Mouse (Mus musculus): ENCODE measurements around the gene Fam53b.

The Fam53b gene

DNA sequence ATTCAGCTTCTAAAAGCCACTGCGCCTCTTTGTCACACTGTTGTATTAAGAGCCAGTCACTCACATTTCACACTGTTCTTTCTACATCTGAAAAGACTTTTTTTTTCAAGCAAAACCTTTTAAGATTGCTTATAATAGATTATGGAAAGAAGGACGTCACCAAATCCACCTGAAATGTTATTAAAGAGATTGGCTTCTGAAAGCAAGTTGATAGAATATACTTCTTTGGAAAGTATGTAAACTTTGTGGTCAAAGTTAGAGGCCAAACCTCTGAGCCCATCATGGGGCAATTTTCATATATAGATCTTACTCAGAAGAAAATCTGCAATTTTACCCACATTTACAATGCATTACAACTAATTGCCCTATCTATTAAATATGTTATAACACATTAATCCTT is 2.8 kb upstream of the Fam53b start:
- POLR2A ChIA-PET = interaction anchor here in 3 of 4 experiments (0.9 to 4.9 kb wide), 7 partner anchors 13 to 150 kb away, joined by 3 to 31 read pairs (median 5); partner anchors contain the start of gene Abraxas2 (in 2 of the 3)

DNA sequence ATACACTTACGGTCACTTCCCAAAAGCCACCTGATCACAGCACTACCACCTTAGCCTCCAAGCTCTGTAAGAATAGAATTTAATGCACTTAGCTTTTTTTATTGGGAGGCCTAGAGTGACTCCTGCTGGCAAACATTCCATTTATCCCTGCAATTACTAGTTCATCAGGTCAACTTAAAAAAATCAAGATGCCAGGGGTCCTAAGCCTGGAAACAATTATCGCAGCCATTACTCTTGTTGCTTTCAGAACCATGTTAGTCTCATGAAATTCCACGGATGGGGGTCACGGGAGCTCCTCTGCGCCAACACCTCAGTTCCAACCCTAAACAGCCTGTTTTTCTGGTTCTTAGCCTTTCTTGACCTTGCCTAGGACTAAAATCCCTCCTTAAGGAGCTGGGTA is 1.4 kb upstream of the Fam53b start:
- ChIA-PET POLR2A (interaction anchor here in 3 of 4 experiments (0.6 to 4.9 kb wide), 13 partner anchors 8 to 81 kb away, joined by 3 to 31 read pairs (median 3); partner anchors contain the start of gene Abraxas2 (in 2 of the 3)), CTCF (interaction anchor here in 1 of 4 experiments (1.8 to 1.9 kb wide), 2 partner anchors 80 to 82 kb away, joined by 4 read pairs; no protein-coding TSS in a partner anchor)

More for the DNA sequence above, 2.8 kb upstream of the Fam53b start:
- CTCF ChIA-PET = interaction anchor here in 2 of 4 experiments (0.5 to 1.2 kb wide), 4 partner anchors 38 to 201 kb away, joined by 3 read pairs; partner anchors contain the start of gene Abraxas2 (in 1 of the 2)

DNA sequence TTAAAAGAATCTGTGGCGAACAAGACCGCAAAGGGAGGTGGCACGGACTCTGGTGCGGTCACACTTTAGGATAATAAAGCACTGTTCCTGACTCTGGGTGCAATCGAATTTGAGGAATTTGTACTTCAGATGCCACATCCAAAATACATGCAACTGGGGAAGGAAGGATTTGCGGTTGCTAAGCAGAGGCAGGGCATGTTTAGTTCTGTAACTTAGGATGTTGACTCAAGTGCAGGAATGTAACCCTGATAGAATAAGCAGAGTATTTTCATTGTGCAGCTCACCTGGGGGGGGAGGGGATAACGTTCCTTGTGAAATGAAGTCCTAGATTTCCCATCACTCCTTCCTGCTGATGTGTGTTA is 384 bp upstream of the Fam53b start:
- CTCF ChIA-PET = interaction anchor here in 2 of 4 experiments (0.6 to 1.9 kb wide), 5 partner anchors 11 to 1977 kb away, joined by 4 read pairs; no protein-coding TSS in a partner anchor

DNA sequence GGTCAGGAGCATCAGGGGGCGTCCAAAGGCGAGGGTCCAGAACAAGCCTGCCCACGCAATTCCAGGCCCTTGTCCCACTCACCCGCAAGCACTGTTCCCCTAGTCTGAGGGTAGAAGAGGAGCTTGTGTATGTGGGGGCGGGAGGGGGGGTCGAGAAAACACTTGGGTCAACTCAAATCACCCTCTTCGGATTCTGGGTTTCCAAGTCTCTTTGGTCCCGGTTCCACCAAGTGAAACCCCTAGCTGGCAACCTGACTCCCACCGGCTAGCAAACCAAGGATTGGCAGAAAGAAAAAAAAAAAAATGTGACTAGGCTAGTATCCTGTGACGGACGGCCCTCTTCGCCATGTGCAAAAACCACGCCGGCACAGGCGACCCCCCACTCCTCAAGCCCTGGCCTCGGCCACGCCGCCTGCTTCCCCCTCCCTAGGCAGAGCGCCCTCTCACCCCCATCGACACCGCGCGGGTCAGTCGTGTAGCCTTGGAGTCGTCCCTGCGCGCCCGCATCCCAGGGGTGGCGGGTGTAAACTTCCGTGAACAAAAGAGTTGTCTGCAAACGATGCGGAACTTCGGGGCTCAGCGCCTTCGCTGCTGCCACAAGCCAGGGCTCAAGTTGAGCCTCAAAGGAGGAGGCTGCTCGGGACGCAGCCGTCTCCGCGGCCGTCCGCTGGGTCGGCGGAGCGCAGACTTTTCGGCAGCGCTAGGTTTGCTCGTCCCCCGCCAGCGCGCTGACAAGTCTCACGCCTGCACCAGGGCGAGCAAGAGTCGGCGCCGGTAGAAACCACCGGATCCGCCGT is 869 bp downstream of the Fam53b start:
- ChIA-PET CTCF (interaction anchor here (0.6 to 2.7 kb wide), 10 partner anchors 32 to 1011 kb away, joined by 3 to 18 read pairs (median 4); no protein-coding TSS in a partner anchor), POLR2A (interaction anchor here in 3 of 4 experiments (0.6 to 5.9 kb wide), 25 partner anchors 10 to 1410 kb away, joined by 3 to 54 read pairs (median 5); partner anchors contain the start of genes Abraxas2 (in 1 of the 3) and Eef1akmt2 (in 1 of the 3))

More for the DNA sequence above, 384 bp upstream of the Fam53b start:
- POLR2A ChIA-PET = interaction anchor here in 3 of 4 experiments (0.6 to 4.9 kb wide), 13 partner anchors 9 to 158 kb away, joined by 3 to 31 read pairs (median 3); no protein-coding TSS in a partner anchor

DNA sequence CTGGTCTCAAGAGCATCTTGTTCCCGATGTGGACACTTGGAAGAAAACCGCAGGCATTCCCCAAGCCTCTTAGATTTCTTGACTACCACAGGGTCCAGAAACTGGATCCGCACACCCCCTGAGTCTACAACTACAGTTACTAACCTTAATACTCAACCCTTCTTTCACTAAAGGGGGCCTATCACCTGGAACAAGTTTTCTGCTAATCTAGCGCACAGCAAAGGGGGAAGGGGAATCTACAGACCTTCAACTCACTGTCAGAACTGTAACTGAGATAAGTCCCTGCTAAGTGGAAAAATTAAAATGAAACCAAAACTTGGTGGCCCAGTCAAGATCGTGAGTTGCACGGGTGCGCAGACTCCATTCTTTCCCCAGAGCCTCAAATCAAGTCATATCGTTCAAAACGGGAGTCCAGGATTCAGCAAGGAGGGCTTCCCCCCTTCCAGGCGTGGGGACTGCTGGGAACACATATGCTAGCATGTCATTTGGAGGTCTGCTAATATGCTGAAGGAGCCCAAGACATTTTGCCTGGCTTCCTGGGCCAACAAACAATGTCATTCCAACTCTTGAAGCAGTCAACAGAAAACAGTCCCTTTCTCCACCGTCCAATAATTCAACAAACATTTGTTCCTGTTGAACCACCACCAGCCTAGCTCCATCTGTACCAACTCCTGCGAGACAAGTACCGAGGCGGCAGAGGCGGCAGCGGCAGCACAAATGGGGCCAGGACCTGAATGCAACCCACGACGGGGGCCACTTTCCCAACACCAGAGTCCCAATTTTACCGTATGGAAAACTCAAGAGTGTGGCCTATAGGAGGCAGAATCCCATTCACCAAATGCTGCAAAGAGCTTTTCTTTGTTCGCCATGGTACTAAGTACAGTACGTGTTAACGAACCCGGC is 1.7 kb downstream of the Fam53b start:
- CTCF ChIA-PET = interaction anchor here (0.6 to 3.8 kb wide), 29 partner anchors 11 to 1012 kb away, joined by 3 to 69 read pairs (median 7); partner anchors contain the start of genes Abraxas2 (in 1 of the 4), Oat (in 1 of the 4) and Zranb1 (in 1 of the 4)
- POLR2A ChIA-PET = interaction anchor here in 3 of 4 experiments (0.6 to 5.9 kb wide), 29 partner anchors 9 to 236 kb away, joined by 3 to 54 read pairs (median 7); partner anchors contain the start of genes Eef1akmt2 (in 2 of the 3) and Abraxas2 (in 1 of the 3)

DNA sequence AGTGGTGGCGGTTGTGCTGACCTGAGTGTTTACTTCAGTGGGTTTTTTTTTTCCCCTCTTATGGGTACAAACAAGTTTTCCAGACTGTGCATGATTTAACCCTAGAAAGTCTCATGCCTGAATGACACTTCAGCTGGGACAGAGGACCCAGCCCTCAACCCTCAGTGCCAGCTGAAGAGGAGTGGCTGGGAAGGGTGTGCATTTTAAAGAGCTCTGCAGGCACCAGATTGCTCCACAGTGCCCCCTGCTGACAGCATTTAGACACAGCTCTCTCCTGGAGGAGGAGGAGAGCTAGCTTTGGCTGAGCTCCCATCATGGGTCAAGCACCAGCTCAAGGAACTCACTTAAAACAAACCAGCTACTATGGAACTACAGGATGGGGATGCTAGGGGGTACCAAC is 2.8 kb downstream of the Fam53b start:
- ChIA-PET POLR2A (interaction anchor here in 3 of 4 experiments (0.6 to 5.9 kb wide), 50 partner anchors 8 to 305 kb away, joined by 3 to 54 read pairs (median 4); partner anchors contain the start of genes Abraxas2 (in 2 of the 3), Eef1akmt2 (in 2 of the 3) and Lhpp (in 1 of the 3)), CTCF (interaction anchor here (0.6 to 3.8 kb wide), 77 partner anchors 8 to 824 kb away, joined by 3 to 69 read pairs (median 4); partner anchors contain the start of genes Abraxas2 (in 2 of the 4), Eef1akmt2 (in 1 of the 4), Oat (in 1 of the 4) and Zranb1 (in 1 of the 4))

DNA sequence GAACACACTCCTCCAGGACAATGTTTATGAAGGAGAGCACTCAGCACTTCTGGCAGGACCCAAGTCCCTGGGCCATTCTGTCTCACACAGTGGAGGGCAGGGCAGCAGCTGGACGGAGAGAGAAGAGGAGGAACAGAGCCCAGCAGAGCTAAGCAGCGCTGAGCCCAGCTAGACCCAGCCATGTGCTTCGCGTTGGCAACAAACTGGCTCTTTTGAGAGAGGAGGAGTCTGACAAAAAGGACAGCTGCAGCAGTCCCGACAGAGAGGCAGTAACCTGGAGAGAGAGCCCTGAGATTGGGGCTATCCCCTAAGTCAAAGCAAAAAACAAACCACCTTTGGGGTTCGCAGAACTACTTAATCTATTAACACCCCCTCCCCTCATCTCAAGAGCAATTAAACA is 3.3 kb downstream of the Fam53b start:
- POLR2A ChIA-PET = interaction anchor here in 3 of 4 experiments (0.6 to 5.9 kb wide), 39 partner anchors 8 to 306 kb away, joined by 3 to 54 read pairs (median 4); partner anchors contain the start of genes Abraxas2 (in 2 of the 3) and Eef1akmt2 (in 1 of the 3)
- CTCF ChIA-PET = interaction anchor here (0.6 to 3.8 kb wide), 65 partner anchors 8 to 287 kb away, joined by 3 to 69 read pairs (median 4); partner anchors contain the start of genes Abraxas2 (in 2 of the 4), Eef1akmt2 (in 1 of the 4) and Oat (in 1 of the 4)

DNA sequence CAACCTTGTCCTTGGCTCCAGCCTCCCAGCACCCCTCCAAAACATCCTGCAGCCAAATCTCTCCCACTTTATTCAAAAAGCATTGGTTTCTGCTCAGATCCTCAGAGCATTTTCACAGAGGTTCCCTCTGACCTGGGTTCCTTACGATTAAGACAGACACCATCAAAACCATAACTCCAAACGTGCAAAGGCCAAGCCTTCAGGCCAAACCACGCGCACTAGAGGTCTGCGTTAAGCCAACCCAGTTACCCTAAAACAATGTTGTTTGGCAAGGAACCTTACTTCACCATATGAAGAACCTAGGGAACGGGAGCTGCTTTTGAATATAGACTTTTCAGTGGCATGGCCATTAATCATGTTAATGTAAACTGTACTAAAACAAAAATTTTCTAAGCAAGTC is 4.0 kb downstream of the Fam53b start:
- ChIA-PET CTCF (interaction anchor here (0.8 to 3.8 kb wide), 16 partner anchors 8 to 171 kb away, joined by 3 to 69 read pairs (median 8); partner anchors contain the start of gene Abraxas2 (in 1 of the 4)), POLR2A (interaction anchor here in 3 of 4 experiments (0.6 to 5.9 kb wide), 29 partner anchors 8 to 821 kb away, joined by 3 to 54 read pairs (median 5); partner anchors contain the start of genes Abraxas2 (in 1 of the 3) and Lhpp (in 1 of the 3))

DNA sequence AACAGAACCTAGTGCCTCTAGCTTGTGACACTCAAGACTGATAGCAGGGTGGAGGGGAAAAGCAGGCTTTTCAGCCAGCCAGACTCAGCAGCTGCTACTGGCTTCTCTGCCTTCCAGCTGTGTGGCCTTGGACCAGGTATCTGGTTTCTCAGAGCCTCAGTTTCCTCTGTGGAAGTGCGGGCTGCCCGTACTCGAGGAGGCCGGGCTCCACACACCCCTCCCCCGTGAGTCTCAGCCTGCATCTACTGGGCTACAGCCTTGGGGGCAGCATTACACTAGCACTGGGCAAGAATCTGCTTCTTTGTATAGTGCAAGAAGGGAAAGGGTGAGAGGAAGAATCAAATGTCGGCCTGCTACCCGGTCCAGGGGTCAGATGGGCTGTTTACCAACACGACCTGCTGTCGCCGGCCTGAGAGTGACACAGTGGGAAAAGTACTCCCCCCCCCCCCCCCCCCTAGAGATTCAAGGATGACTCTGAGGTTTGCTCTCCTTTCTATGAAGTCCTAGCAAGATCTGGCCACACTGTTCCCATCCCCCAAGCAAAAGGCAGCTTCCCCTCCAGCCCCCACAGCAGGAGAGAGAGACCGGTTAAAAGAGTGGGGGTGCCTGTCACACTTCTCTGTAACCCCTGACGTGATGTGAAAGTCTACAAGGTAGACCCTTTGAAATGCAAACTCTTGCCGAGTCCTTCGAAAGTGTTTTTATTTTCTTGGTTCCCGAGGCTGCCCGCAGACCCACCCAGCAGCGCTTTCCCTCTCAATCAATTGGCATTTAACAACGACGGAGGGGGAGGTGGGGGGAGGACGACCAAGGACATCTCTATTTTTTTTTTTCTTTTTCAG is 4.6 kb downstream of the Fam53b start:
- POLR2A ChIA-PET = interaction anchor here in 3 of 4 experiments (0.5 to 5.9 kb wide), 40 partner anchors 7 to 820 kb away, joined by 3 to 54 read pairs (median 4); partner anchors contain the start of genes Abraxas2 (in 1 of the 3), Lhpp (in 1 of the 3) and Oat (in 1 of the 3)
- CTCF ChIA-PET = interaction anchor here (0.6 to 3.8 kb wide), 18 partner anchors 10 to 468 kb away, joined by 3 to 42 read pairs (median 4); no protein-coding TSS in a partner anchor

DNA sequence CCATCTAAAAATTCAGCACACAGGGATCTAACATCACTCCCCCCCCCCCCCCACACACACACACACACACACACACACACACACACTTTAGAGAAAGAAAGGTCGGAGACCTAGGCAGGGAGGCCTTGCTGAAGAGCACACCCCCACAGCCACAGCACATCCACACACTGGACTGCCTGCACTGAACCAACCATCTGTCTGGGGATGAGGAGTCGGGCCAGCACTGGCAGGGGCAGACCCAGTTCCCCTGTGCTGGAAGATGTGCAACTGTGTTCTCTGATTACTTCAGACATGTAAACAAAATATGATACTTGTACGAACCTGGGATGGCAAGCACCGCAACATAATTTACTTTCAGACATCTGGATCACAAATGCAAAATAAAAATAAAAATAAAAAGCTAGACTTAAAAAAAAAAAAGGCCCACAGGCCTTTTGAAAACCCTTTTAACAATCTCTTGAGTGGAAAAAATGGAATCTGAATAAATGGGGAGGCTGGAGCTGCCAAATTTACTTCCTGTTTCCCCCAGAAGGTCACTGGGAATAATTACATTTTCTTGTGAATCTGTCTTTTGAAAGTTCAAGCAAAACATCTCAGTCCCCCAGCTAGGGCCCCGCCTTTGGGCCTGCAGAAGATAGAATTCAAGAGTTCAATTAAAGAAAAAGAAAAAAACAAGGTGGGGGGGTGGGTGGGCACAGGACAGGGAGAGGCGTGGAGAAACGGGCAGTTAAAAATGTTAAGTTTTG is 5.5 kb downstream of the Fam53b start:
- POLR2A ChIA-PET = interaction anchor here (0.5 to 5.9 kb wide), 31 partner anchors 7 to 1088 kb away, joined by 3 to 54 read pairs (median 4); partner anchors contain the start of genes Lhpp (in 1 of the 4) and Oat (in 1 of the 4)
- CTCF ChIA-PET = interaction anchor here in 3 of 4 experiments (0.6 to 3.8 kb wide), 11 partner anchors 15 to 469 kb away, joined by 3 to 23 read pairs (median 3); no protein-coding TSS in a partner anchor

DNA sequence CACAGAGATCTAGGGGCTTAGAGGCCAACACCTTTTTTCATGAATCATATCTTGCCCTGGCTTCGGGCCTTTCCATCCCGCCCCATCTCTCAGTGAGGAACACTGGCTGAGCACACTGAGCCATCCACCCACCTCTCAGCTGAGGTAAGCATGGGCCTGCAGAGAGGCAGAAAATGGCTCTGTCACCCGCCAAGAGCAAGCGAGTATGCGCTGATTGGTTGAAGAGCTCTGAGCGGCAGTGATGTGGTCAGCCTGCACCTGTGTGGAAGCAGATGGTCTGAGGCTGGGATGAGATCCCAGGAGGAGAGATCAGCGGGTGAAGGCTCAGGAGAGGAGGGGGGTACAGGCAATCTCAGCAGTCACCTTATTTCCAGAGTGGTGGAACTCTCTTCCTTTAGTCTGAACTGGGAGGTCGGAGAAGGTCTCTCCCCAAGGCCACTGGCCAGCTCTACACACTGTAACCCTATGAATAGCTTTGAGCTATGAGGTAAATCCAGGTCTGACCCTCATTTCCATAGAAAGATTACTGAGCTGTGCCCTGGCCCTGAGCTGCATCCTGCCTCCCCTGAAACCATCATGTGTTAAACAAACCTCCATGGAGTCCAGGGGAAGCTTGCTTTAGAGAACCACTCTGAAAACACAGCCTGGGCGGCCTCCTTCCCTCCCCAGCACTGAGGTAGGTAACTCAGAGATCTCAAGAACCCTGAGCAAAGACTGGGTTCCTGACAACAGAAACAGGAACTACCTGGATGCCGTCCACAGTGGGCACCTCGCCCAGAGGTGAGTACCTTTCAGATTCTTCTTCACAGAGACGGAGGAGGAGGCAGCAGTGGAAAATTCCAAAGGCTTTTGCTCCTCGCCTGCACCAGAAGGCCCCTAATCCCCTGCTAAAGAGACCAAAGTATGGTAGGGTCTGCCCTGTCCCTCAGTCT is 6.5 kb downstream of the Fam53b start:
- POLR2A ChIA-PET = interaction anchor here in 2 of 4 experiments (0.7 to 5.8 kb wide), 12 partner anchors 14 to 130 kb away, joined by 3 to 54 read pairs (median 4); no protein-coding TSS in a partner anchor
- CTCF ChIA-PET = interaction anchor here in 2 of 4 experiments (0.7 to 1.9 kb wide), 4 partner anchors 65 to 169 kb away, joined by 3 to 4 read pairs (median 3); no protein-coding TSS in a partner anchor

DNA sequence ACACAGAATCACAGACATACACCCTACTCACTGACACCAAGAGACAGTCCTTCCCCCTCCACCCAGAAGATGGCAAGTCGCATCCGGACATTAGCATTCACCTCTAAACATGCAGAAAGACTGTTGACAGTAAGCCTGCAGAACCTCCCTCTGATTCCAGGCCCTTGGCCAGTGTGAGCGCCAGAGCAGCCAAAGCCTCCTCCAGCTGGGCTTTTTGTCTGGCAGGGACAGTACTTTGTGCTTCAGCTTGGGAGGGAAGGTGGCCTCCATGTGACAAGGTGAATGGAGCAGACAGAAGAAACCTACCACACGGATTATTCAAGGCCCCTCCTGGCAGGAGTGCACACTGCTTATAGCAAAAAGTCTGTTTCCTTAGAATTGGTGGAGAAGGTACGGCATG is 7.4 kb downstream of the Fam53b start:
- POLR2A ChIA-PET = interaction anchor here in 2 of 4 experiments (0.9 to 2.8 kb wide), 10 partner anchors 15 to 77 kb away, joined by 3 to 15 read pairs (median 4); partner anchors contain the start of gene Abraxas2 (in 1 of the 2)
- CTCF ChIA-PET = interaction anchor here in 2 of 4 experiments (1.4 to 1.9 kb wide), 2 partner anchors 149 to 168 kb away, joined by 3 to 4 read pairs; no protein-coding TSS in a partner anchor

DNA sequence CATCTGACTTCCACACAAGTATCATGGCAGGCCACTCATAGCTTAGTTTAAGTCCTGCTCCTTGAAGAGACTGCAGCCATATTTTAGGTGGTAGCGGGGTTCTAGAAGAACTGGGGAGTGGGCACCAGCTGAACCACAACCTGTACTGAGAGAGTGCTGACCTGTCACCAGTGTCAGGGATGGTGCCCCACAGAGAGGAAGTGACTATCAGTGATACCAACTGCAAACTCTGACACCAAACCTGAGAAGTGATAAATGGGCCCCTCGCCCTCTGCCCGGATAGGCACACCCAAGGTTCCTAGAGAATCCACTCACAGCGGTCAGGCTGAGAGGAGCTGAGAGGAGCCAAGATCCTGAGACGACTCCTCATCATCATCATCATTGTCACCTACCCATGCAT is 8.7 kb downstream of the Fam53b start:
- ChIA-PET POLR2A (interaction anchor here in 2 of 4 experiments (0.8 to 4.5 kb wide), 9 partner anchors 9 to 69 kb away, joined by 3 to 33 read pairs (median 4); partner anchors contain the start of genes Abraxas2 (in 1 of the 2) and Fam53b (in 1 of the 2)), CTCF (interaction anchor here in 1 of 4 experiments (0.7 kb wide), 1 partner anchor 54 kb away, joined by 3 read pairs; the partner anchor contains the start of gene Abraxas2)

DNA sequence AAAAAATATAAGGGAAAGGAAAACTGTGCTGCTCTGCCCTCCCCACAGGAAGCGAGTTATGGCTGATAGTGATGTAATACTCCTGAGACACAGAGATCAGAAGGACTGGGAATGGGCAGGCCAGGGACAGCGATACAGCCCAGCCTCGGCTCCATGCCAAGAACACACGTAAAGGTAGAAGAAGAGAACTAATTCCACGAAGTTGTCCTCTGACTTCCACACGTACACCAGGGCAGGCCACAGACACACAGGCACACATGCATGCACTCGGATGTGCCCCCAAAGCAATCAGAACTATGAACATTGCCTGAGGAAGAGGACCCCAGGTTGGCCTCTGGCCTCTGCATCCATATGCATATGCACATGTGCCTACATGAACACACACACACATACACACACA is 9.2 kb downstream of the Fam53b start:
- CTCF ChIA-PET = no interaction called here
- POLR2A ChIA-PET = interaction anchor here in 3 of 4 experiments (0.7 to 4.5 kb wide), 15 partner anchors 10 to 69 kb away, joined by 3 to 33 read pairs (median 5); partner anchors contain the start of gene Fam53b (in 1 of the 3)
